Mouse (Mus musculus): ENCODE results near the gene Itga9. TPM values are rescaled to one million over a fixed set of nuclear protein-coding genes. Genes with fewer than 3 reads are reported as not detected.

Gene Itga9
- polyA plus RNA-seq, 1 experiment = 9.0 TPM

DNA sequence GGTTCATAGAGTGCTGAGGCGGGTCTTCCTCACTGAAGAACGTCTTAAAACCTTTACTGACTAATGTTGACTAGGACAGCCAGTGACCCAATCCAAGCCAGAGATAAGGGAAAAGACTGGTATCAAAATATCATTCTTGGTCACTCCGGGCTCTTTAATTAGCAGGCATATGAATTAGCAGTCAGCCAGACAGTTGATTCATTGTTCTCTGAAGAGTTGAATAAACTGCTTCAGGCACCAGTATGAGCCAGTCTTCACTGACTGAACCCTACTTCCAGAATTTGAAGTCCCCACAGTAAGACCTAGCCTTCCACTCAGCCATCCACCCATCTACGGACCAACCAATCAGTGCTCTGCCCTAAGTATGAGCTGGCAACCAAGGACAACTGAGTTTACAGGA is 163.9 kb downstream of the Itga9 start:
- peaks cover 3% of the 10 kb centered on the region; the same call in 1 of the 2 replicates for H3K4me1 ChIP-seq (replicated peaks; ENCODE audit: control insufficient read depth, insufficient read depth, low read length)
- no peaks in the 10 kb centered on the region for H3K27me3 ChIP-seq (ENCODE audit: control insufficient read depth, insufficient read depth, low read length)
- no peaks in the 10 kb centered on the region for H3K36me3 ChIP-seq (ENCODE audit: control insufficient read depth, insufficient read depth, low read length)
- H3K27ac ChIP-seq (ENCODE audit: control insufficient read depth, insufficient read depth, low read length) = no peak overlapping the region
- no peak overlapping the region for H3K4me3 ChIP-seq (ENCODE audit: control insufficient read depth, insufficient read depth, low read length)
- TF ChIP-seq CTCF (IDR thresholded peaks at IDR 0.05; ENCODE audit: borderline replicate concordance, control insufficient read depth, extremely low read depth, insufficient read depth, low read length, poor library complexity) (no peak), POLR2A (IDR thresholded peaks at IDR 0.05; ENCODE audit: control insufficient read depth, extremely low read depth, insufficient read depth, low read length, poor library complexity) (no peak)
- DNase-seq = no peak
- WGBS = 97% methylated on average over 4 of the region's 4 CpGs

DNA sequence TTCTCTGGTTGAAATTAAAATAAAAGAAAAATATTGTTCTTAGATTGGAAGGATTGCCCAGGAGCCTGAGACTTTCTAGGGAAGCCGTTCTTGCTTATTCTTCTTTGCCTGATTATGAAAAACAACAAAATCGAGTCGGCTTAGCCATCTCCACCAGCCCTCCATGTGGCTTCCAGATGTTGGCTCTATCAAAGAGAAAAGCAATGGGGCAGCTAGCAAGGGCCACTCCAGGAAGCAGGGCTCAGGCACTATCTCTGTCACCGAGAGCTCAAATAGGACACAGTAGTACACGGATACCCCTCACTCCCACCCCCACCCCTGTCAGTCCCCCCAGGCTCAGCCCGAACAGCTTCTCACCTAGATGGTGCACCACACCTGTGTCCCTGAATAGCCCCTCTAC is 168.2 kb downstream of the Itga9 start:
- 95% methylated on average over 6 of the region's 6 CpGs for WGBS

DNA sequence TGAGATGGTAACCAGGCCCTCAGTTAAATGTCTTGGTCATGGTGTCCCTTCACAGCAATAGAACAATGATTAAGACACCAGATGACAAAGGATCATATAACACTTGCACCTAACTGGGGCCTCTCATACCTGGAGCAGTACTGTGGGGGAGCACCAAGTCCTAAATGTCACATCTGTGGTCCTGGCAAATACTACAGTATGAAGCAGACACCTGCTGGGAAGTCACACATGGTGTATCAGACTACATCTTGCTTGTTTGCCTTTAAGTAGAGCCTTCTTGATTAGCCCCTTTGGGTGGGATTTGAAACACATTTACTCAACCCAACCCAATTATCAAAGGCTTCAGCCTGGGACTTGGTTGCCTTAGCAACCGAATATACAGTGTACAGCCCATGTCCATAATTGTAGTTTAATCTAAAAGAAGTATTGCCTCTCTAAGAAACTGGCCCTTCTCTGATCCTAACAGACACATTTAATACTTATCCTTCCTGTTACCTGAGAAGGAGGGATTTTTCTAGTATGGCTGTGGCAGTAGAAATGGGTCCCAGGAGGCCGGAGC is 170.5 kb downstream of the Itga9 start:
- Histone ChIP-seq H3K27me3 (ENCODE audit: control insufficient read depth, insufficient read depth, low read length) (no peaks in the 10 kb centered on the region), H3K4me3 (ENCODE audit: control insufficient read depth, insufficient read depth, low read length) (no peak overlapping the region), H3K4me1 (replicated peaks; ENCODE audit: control insufficient read depth, insufficient read depth, low read length) (no peaks in the 10 kb centered on the region), H3K27ac (ENCODE audit: control insufficient read depth, insufficient read depth, low read length) (no peak overlapping the region), H3K36me3 (ENCODE audit: control insufficient read depth, insufficient read depth, low read length) (no peaks in the 10 kb centered on the region)
- 76% methylated on average over 2 of the region's 2 CpGs for WGBS
- TF ChIP-seq CTCF (IDR thresholded peaks at IDR 0.05; ENCODE audit: borderline replicate concordance, control insufficient read depth, extremely low read depth, insufficient read depth, low read length, poor library complexity) (no peak), POLR2A (IDR thresholded peaks at IDR 0.05; ENCODE audit: control insufficient read depth, extremely low read depth, insufficient read depth, low read length, poor library complexity) (no peak)
- no peak for DNase-seq

More for the DNA sequence above, 168.2 kb downstream of the Itga9 start:
- no peak for DNase-seq
- Histone ChIP-seq H3K36me3 (ENCODE audit: control insufficient read depth, insufficient read depth, low read length) (no peaks in the 10 kb centered on the region), H3K27ac (ENCODE audit: control insufficient read depth, insufficient read depth, low read length) (no peak overlapping the region), H3K27me3 (ENCODE audit: control insufficient read depth, insufficient read depth, low read length) (no peaks in the 10 kb centered on the region), H3K4me3 (ENCODE audit: control insufficient read depth, insufficient read depth, low read length) (no peak overlapping the region), H3K4me1 (replicated peaks; ENCODE audit: control insufficient read depth, insufficient read depth, low read length) (no peaks in the 10 kb centered on the region)
- no peak for TF ChIP-seq POLR2A (IDR thresholded peaks at IDR 0.05; ENCODE audit: control insufficient read depth, extremely low read depth, insufficient read depth, low read length, poor library complexity)
- no peak for TF ChIP-seq CTCF (IDR thresholded peaks at IDR 0.05; ENCODE audit: borderline replicate concordance, control insufficient read depth, extremely low read depth, insufficient read depth, low read length, poor library complexity)

DNA sequence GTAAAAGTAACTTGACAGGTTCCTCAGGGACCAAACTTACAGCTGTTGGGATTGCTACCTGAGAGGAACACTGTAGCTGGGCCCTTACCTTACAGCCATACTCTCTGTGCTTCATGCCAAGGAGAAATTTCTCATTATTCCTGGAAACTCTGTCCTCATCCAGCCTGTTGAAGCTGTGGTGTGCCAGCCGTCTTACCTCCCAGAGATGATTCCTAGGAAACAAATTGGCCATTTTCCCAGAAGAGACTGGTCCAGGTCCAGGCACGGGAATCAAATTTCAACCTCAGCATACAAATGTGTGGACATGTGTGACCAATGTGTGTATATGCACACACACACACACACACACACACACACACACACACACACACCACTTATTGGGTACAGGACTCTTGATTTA is 172.1 kb downstream of the Itga9 start:
- no peak overlapping the region for H3K4me3 ChIP-seq (ENCODE audit: control insufficient read depth, insufficient read depth, low read length)
- TF ChIP-seq POLR2A (IDR thresholded peaks at IDR 0.05; ENCODE audit: control insufficient read depth, extremely low read depth, insufficient read depth, low read length, poor library complexity) (no peak), CTCF (IDR thresholded peaks at IDR 0.05; ENCODE audit: borderline replicate concordance, control insufficient read depth, extremely low read depth, insufficient read depth, low read length, poor library complexity) (no peak)
- 90% methylated on average over 2 of the region's 2 CpGs for WGBS
- no peak overlapping the region for H3K27ac ChIP-seq (ENCODE audit: control insufficient read depth, insufficient read depth, low read length)
- H3K4me1 ChIP-seq (replicated peaks; ENCODE audit: control insufficient read depth, insufficient read depth, low read length) = no peaks in the 10 kb centered on the region
- H3K27me3 ChIP-seq (ENCODE audit: control insufficient read depth, insufficient read depth, low read length) = no peaks in the 10 kb centered on the region
- no peaks in the 10 kb centered on the region for H3K36me3 ChIP-seq (ENCODE audit: control insufficient read depth, insufficient read depth, low read length)
- DNase-seq = no peak

DNA sequence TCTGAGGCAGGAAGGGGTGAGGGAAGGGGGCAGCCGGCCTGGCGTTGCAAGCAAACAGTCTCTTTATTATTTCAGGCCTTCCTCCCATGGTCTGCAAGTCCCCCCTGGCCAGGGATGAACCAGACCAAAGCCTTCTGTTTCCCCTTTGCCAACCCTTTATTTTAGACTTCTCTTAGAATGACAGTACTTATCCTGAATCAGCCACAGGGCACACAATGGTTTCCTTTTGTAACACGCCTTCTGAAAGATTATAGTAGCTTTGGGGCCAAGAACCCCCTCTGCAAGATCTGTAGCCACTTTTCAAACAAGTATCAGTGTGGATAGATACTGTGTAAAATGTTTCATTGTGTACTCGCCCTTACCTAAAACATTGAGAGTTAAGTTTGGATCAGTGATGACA is 178.1 kb downstream of the Itga9 start:
- no peak overlapping the region for H3K4me3 ChIP-seq (ENCODE audit: control insufficient read depth, insufficient read depth, low read length)
- no peak for DNase-seq
- 68% methylated on average over 4 of the region's 4 CpGs for WGBS
- no peak overlapping the region for H3K27ac ChIP-seq (ENCODE audit: control insufficient read depth, insufficient read depth, low read length)
- H3K4me1 ChIP-seq (replicated peaks; ENCODE audit: control insufficient read depth, insufficient read depth, low read length) = no peaks in the 10 kb centered on the region
- TF ChIP-seq CTCF (IDR thresholded peaks at IDR 0.05; ENCODE audit: borderline replicate concordance, control insufficient read depth, extremely low read depth, insufficient read depth, low read length, poor library complexity) = no peak
- TF ChIP-seq POLR2A (IDR thresholded peaks at IDR 0.05; ENCODE audit: control insufficient read depth, extremely low read depth, insufficient read depth, low read length, poor library complexity) = no peak
- no peaks in the 10 kb centered on the region for H3K27me3 ChIP-seq (ENCODE audit: control insufficient read depth, insufficient read depth, low read length)
- no peaks in the 10 kb centered on the region for H3K36me3 ChIP-seq (ENCODE audit: control insufficient read depth, insufficient read depth, low read length)

DNA sequence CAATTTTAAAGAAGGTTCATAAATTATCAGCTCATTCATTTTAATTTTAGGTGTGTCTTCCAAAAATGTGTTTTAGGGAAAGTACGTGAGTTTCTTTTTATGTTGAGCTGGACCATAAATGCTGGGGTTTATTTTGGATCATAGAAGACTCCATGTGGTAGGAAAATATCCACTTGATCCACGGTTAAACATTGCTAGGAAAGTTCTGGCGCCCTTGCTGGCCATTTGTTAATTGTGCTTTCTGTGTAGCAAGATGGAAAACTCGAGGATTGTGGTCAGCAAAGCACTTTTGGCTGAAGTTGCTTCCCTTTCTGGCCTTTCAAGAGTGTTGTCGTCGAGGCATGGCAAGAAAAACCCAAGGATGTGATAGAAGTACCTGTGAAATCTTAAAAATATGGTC is 179.3 kb downstream of the Itga9 start:
- no peak for TF ChIP-seq CTCF (IDR thresholded peaks at IDR 0.05; ENCODE audit: borderline replicate concordance, control insufficient read depth, extremely low read depth, insufficient read depth, low read length, poor library complexity)
- no peak for TF ChIP-seq POLR2A (IDR thresholded peaks at IDR 0.05; ENCODE audit: control insufficient read depth, extremely low read depth, insufficient read depth, low read length, poor library complexity)
- Histone ChIP-seq H3K4me1 (replicated peaks; ENCODE audit: control insufficient read depth, insufficient read depth, low read length) (no peaks in the 10 kb centered on the region), H3K27ac (ENCODE audit: control insufficient read depth, insufficient read depth, low read length) (no peak overlapping the region), H3K36me3 (ENCODE audit: control insufficient read depth, insufficient read depth, low read length) (no peaks in the 10 kb centered on the region), H3K4me3 (ENCODE audit: control insufficient read depth, insufficient read depth, low read length) (no peak overlapping the region), H3K27me3 (ENCODE audit: control insufficient read depth, insufficient read depth, low read length) (no peaks in the 10 kb centered on the region)
- no peak for DNase-seq
- WGBS = 83% methylated on average over 6 of the region's 6 CpGs

DNA sequence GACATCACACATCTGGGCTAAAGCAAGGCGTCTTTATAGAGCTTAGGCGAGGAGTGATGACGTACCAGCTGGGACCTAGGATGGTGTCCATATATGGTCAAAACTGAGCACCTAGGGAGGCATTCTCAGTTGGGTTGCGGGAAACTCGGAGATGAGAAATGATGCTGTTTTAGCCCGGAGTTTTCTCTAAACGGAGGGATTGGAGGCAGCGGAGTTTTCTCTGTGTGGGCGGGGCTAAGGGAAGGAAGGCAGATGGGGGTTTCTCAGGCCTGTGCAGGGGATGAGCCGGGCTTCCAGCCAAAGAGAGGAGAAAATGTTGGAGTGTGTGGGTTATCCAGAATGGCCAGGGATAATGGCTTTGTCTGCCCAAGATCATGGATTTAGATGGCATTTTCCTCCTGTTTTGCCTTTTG is 182.4 kb downstream of the Itga9 start:
- no peak overlapping the region for H3K4me3 ChIP-seq (ENCODE audit: control insufficient read depth, insufficient read depth, low read length)
- no peaks in the 10 kb centered on the region for H3K27me3 ChIP-seq (ENCODE audit: control insufficient read depth, insufficient read depth, low read length)
- no peak for DNase-seq
- H3K4me1 ChIP-seq (replicated peaks; ENCODE audit: control insufficient read depth, insufficient read depth, low read length) = no peaks in the 10 kb centered on the region
- H3K36me3 ChIP-seq (ENCODE audit: control insufficient read depth, insufficient read depth, low read length) = no peaks in the 10 kb centered on the region
- H3K27ac ChIP-seq (ENCODE audit: control insufficient read depth, insufficient read depth, low read length) = no peak overlapping the region
- no peak for TF ChIP-seq POLR2A (IDR thresholded peaks at IDR 0.05; ENCODE audit: control insufficient read depth, extremely low read depth, insufficient read depth, low read length, poor library complexity)
- TF ChIP-seq CTCF (IDR thresholded peaks at IDR 0.05; ENCODE audit: borderline replicate concordance, control insufficient read depth, extremely low read depth, insufficient read depth, low read length, poor library complexity) = no peak
- 95% methylated on average over 10 of the region's 10 CpGs for WGBS

Data from thymus, adult 2 months (tissue).